Mouse (Mus musculus): ENCODE results near the gene Nphp1. TPM values are rescaled to one million over a fixed set of nuclear protein-coding genes. Genes with fewer than 3 reads are reported as not detected.

Nphp1 gene
- polyA plus RNA-seq, 1 experiment from 2014 or later = 37.1 TPM

- Histone ChIP-seq H3K4me3 (no peak overlapping the region), H3K4me1 (0 out of 2 replicates have a peak, but pooled peaks cover 2% of the 10 kb centered on the region), H3K27ac (peak overlapping the region; percentile 47; the same call in 1 of the 2 replicates), H3K9ac (no peak overlapping the region), H3K4me2 (replicated peaks) (no peak overlapping the region), H3K9me3 (no peaks in the 10 kb centered on the region), H3K36me3 (no peaks in the 10 kb centered on the region), H3K27me3 (no peaks in the 10 kb centered on the region)
- no peak for ATAC-seq (ENCODE audit: insufficient number of reproducible peaks, insufficient read depth, low FRiP score, low TSS enrichment)
- WGBS = 55% methylated on average over 7 of the region's 7 CpGs
Measured at GRCm38 (mm10) chr2:127722176-127722892, 66.4 kb downstream of the Nphp1 start.

GRCm38 (mm10) chr2:127718839-127719468 is 69.7 kb downstream of the Nphp1 start:
- H3K9me3 ChIP-seq = no peaks in the 10 kb centered on the region
- H3K27ac ChIP-seq = no peak overlapping the region
- H3K4me2 ChIP-seq (replicated peaks) = no peak overlapping the region
- peaks cover 12% of the 10 kb centered on the region for H3K4me1 ChIP-seq
- H3K9ac ChIP-seq = no peak overlapping the region
- H3K27me3 ChIP-seq = no peaks in the 10 kb centered on the region
- ATAC-seq (ENCODE audit: insufficient number of reproducible peaks, insufficient read depth, low FRiP score, low TSS enrichment) = no peak
- 52% methylated on average over 8 of the region's 8 CpGs for WGBS
- H3K36me3 ChIP-seq = no peaks in the 10 kb centered on the region
- H3K4me3 ChIP-seq = no peak overlapping the region

- peaks cover 10% of the 10 kb centered on the region for H3K4me1 ChIP-seq
- no peaks in the 10 kb centered on the region for H3K9me3 ChIP-seq
- H3K4me2 ChIP-seq (replicated peaks) = no peak overlapping the region
- no peaks in the 10 kb centered on the region for H3K36me3 ChIP-seq
- H3K27me3 ChIP-seq = no peaks in the 10 kb centered on the region
- no peak for ATAC-seq (ENCODE audit: insufficient number of reproducible peaks, insufficient read depth, low FRiP score, low TSS enrichment)
- H3K4me3 ChIP-seq = no peak overlapping the region
- H3K9ac ChIP-seq = no peak overlapping the region
- 43% methylated on average over 3 of the region's 3 CpGs for WGBS
- H3K27ac ChIP-seq = no peak overlapping the region
Measured at GRCm38 (mm10) chr2:127714726-127715125, 74.0 kb downstream of the Nphp1 start.

GRCm38 (mm10) chr2:127708792-127709191 is 79.9 kb downstream of the Nphp1 start:
- 81% methylated on average over 3 of the region's 3 CpGs for WGBS
- H3K9me3 ChIP-seq = no peaks in the 10 kb centered on the region
- H3K9ac ChIP-seq = no peak overlapping the region
- no peaks in the 10 kb centered on the region for H3K36me3 ChIP-seq
- no peak overlapping the region for H3K4me2 ChIP-seq (replicated peaks)
- H3K27me3 ChIP-seq = no peaks in the 10 kb centered on the region
- no peak overlapping the region for H3K4me3 ChIP-seq
- H3K4me1 ChIP-seq = no peaks in the 10 kb centered on the region
- no peak for ATAC-seq (ENCODE audit: insufficient number of reproducible peaks, insufficient read depth, low FRiP score, low TSS enrichment)
- no peak overlapping the region for H3K27ac ChIP-seq

DNA sequence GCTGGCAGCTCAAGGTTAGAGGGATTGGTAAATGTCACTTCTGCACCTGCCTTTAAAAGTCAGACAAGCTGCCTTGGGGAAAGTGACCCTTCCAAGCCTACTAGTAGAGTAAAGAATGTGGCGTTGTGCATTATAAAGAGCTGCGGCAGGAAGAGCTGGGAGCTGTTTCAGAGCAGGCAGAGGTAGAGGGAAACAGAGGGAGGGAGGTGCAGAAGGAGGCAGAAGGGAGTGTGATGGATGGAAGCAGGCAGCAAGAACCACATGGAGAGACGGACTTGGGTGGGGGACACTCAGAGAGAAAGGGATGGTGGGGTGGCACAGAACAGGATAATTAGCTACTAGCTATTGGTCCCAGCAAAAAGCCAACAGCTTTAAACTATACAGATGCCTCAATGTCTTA is 80.6 kb downstream of the Nphp1 start:
- H3K4me2 ChIP-seq (replicated peaks) = no peak overlapping the region
- H3K9me3 ChIP-seq = no peaks in the 10 kb centered on the region
- H3K27me3 ChIP-seq = no peaks in the 10 kb centered on the region
- WGBS = 33% methylated on average over 3 of the region's 3 CpGs
- H3K4me3 ChIP-seq = no peak overlapping the region
- no peak overlapping the region for H3K27ac ChIP-seq
- H3K9ac ChIP-seq = no peak overlapping the region
- H3K36me3 ChIP-seq = no peaks in the 10 kb centered on the region
- H3K4me1 ChIP-seq = no peaks in the 10 kb centered on the region
- no peak for ATAC-seq (ENCODE audit: insufficient number of reproducible peaks, insufficient read depth, low FRiP score, low TSS enrichment)

DNA sequence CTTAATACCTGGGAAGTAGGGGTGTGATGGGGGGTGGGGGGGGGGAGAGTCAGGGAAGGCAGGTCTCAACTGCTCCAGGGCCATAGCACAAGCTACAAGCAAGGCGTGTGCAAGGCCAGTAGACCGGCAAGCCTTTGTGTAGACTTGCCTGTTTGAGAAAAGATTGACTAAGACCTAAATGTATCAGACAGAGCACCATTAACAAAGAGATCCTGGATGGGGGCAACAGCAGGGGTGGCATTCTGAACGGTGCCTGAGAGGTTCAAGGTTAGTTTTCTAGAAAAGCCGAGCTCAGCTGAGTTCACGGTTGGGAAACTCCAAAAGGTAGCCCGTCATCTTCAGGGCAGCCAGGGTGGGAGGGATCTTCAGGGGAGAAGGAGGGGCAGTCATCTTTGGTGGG is 83.4 kb downstream of the Nphp1 start:
- H3K9me3 ChIP-seq = no peaks in the 10 kb centered on the region
- H3K4me2 ChIP-seq (replicated peaks) = no peak overlapping the region
- no peak overlapping the region for H3K9ac ChIP-seq
- no peak overlapping the region for H3K4me3 ChIP-seq
- no peak for ATAC-seq (ENCODE audit: insufficient number of reproducible peaks, insufficient read depth, low FRiP score, low TSS enrichment)
- H3K36me3 ChIP-seq = no peaks in the 10 kb centered on the region
- H3K27ac ChIP-seq = no peak overlapping the region
- H3K27me3 ChIP-seq = no peaks in the 10 kb centered on the region
- WGBS = 89% methylated on average over 6 of the region's 6 CpGs
- H3K4me1 ChIP-seq = no peaks in the 10 kb centered on the region

Other genes starting within 250 kb of the Nphp1 start
- gene Prom2, start 247.4 kb downstream of the Nphp1 start, polyA plus RNA-seq (2016; fragmentation: Nextera tagmentation; extraction: Ambion mirVana) = 1.4 and 1.8 TPM in 2 replicates
- 7.3 and 7.5 TPM in 2 replicates for gene Zfp661, start 201.8 kb downstream of the Nphp1 start, polyA plus RNA-seq (2016; fragmentation: Nextera tagmentation; extraction: Ambion mirVana)
- 139 TPM in 2 replicates for gene Mrps5, start 201.7 kb downstream of the Nphp1 start, polyA plus RNA-seq (2016; fragmentation: Nextera tagmentation; extraction: Ambion mirVana)
- 0.43 and 0.62 TPM in 2 replicates for gene Mal, start 132.2 kb downstream of the Nphp1 start, polyA plus RNA-seq (2016; fragmentation: Nextera tagmentation; extraction: Ambion mirVana)
- gene Mall, start 59.0 kb downstream of the Nphp1 start, polyA plus RNA-seq (2016; fragmentation: Nextera tagmentation; extraction: Ambion mirVana) = 2.0 and 2.4 TPM in 2 replicates
- gene Mtln, start 3.6 kb upstream of the Nphp1 start, polyA plus RNA-seq (2016; fragmentation: Nextera tagmentation; extraction: Ambion mirVana) = 25.5 and 29.9 TPM in 2 replicates
- 69.4 and 71.8 TPM in 2 replicates for gene Bub1, start 43.0 kb upstream of the Nphp1 start, polyA plus RNA-seq (2016; fragmentation: Nextera tagmentation; extraction: Ambion mirVana)
- gene Acoxl, start 50.0 kb upstream of the Nphp1 start, polyA plus RNA-seq (2016; fragmentation: Nextera tagmentation; extraction: Ambion mirVana) = 0.13 and 0.14 TPM in 2 replicates

Data from embryonic facial prominence, embryonic 12.5 days (tissue).